Mouse (Mus musculus) bone marrow, adult 2 months (tissue): ENCODE measurements around the gene Scn11a.

ENCODE experiments used
- CTCF ChIP-seq: fragments of 200-500 bp; IDR thresholded peaks from 2 replicates; pipeline ENCODE4 v1.5.1; 2011; ENCODE audit warnings: low read length, control low read depth; ENCODE audit not compliant: control insufficient read depth, insufficient read depth
- POLR2A ChIP-seq: fragments of 200-500 bp; IDR thresholded peaks from 2 replicates; pipeline ENCODE4 v1.6.1; 2011; ENCODE audit warnings: low read depth, mild to moderate bottlenecking, control low read depth, low read length, borderline replicate concordance; ENCODE audit not compliant: control insufficient read depth

DNA sequence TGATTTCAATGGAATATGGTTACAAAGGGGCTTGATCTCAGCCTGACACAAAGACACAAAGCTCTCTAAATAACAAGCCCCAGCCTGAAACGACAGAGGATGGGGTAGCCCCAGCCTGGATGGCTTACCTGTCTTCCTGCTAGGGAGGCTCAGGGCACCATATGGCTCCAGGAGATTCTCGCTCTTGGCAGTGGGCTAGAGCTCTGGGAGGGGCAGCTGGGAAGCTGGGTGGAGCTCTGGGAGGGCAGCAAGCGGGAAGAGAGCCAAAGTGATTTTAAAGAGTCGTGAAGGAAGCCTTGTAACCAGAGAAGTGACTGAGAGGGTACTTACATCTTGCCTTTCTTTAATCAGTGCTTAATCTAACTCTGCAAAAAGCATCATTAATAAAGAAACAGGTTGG lies at the start of gene Scn11a:
- TF ChIP-seq CTCF (no peak), POLR2A (no peak)
